ENCODE assay signal across 38 mouse cellular contexts in genomic region chr3:107688236-107688635, GRCm38 (mm10). TPM values are rescaled to one million over a fixed set of nuclear protein-coding genes. Genes with fewer than 3 reads are reported as not detected.
DNase-seq lines count a peak whose midpoint lies in the region; TF ChIP-seq lines count a peak whose summit lies in the region.
"Had no signal": no experiment of that assay in that cellular context is flagged by ENCODE, and none has a peak within 500 bp of the region (broad histone marks: within the 10 kb centered on the region; RNA-seq: fewer than 3 reads in every experiment).

No protein-coding gene starts in this region.

- no peak for DNase-seq in heart, adult 2 months
- no peak for DNase-seq in heart, adult 9 months (ENCODE audit: low spot score in 2 of 2)
- DNase-seq in left cerebral cortex, adult 2 months (ENCODE audit: extremely low spot score in 1 of 2, low spot score in 2 of 2) = no peak
- no peak for DNase-seq in left cerebral cortex, postnatal 10 days (ENCODE audit: extremely low spot score in 1 of 2, low spot score in 2 of 2)
- no peak for DNase-seq in cerebellum, adult 8-10 months
- no peak for DNase-seq in layer of hippocampus, adult 11-12 months (ENCODE audit: low spot score)
- DNase-seq: adrenal gland, postnatal 25 days; B cell, adult 2 months; cerebellum, adult 18-20 months; cerebellum, postnatal 25 days; gastrocnemius, postnatal 36 days; kidney, adult 18-20 months; kidney, postnatal 4 days; layer of hippocampus, adult 9-11 months; lung, adult 18-20 months; lung, postnatal 4 days; thymus, postnatal 4 days had no signal

- no peak for TF ChIP-seq CTCF in heart, adult 2 months (IDR thresholded peaks at IDR 0.05)
- TF ChIP-seq CTCF in left cerebral cortex, adult 2 months (IDR thresholded peaks at IDR 0.05) = no peak

- 12% methylated on average over 1 of the region's 1 CpGs for WGBS in heart, adult 2 months

- no peak for TF ChIP-seq POLR2A in heart, adult 2 months (IDR thresholded peaks at IDR 0.05; ENCODE audit: insufficient read depth, low read depth, low read length)

- peak overlapping the region; percentile 17 for H3K27ac ChIP-seq in heart, adult 2 months
- peak overlapping the region; percentile 26; the same call in 1 of the 2 replicates for H3K27ac ChIP-seq in left cerebral cortex, adult 2 months
- H3K27ac ChIP-seq in brown adipose tissue, adult 24 weeks (replicated peaks; ENCODE audit: low read depth, low read length) = peak overlapping the region; percentile 34; the same call in 1 of the 2 replicates
- H3K27ac ChIP-seq: embryonic facial prominence, embryonic 10.5 days; embryonic facial prominence, embryonic 15.5 days; hindbrain, embryonic 10.5 days; hindbrain, embryonic 15.5 days; limb, embryonic 13.5 days; liver, embryonic 12.5 days; midbrain, embryonic 12.5 days had no signal

- H3K36me3 ChIP-seq in heart, adult 2 months (ENCODE audit: control insufficient read depth, insufficient read depth, low read length) = peaks cover 47% of the 10 kb centered on the region
- H3K36me3 ChIP-seq: embryonic facial prominence, embryonic 10.5 days; embryonic facial prominence, embryonic 15.5 days; hindbrain, embryonic 10.5 days; limb, embryonic 13.5 days; midbrain, embryonic 12.5 days had no signal

- H3K9ac ChIP-seq in heart, adult 2 months (ENCODE audit: low read depth, low read length) = no peak overlapping the region
- H3K9ac ChIP-seq: embryonic facial prominence, embryonic 15.5 days; hindbrain, embryonic 15.5 days; limb, embryonic 13.5 days; liver, embryonic 12.5 days; midbrain, embryonic 12.5 days had no signal

- 0 out of 2 replicates have a peak, but pooled peaks cover 2% of the 10 kb centered on the region for H3K27me3 ChIP-seq in heart, adult 2 months (ENCODE audit: control insufficient read depth, insufficient read depth, low read length)
- H3K27me3 ChIP-seq: embryonic facial prominence, embryonic 15.5 days; hindbrain, embryonic 15.5 days; limb, embryonic 13.5 days; liver, embryonic 12.5 days; megakaryocyte, embryonic 14.5 days; midbrain, embryonic 12.5 days had no signal

- no peak for TF ChIP-seq EP300 in heart, adult 2 months (IDR thresholded peaks at IDR 0.05; ENCODE audit: insufficient read depth, low read depth, low read length)

- no peak overlapping the region for H3K4me3 ChIP-seq in heart, adult 2 months
- H3K4me3 ChIP-seq in left cerebral cortex, adult 2 months = no peak overlapping the region
- H3K4me3 ChIP-seq in brown adipose tissue, adult 24 weeks (ENCODE audit: insufficient read depth, low read depth, low read length) = no peak overlapping the region
- H3K4me3 ChIP-seq: embryonic facial prominence, embryonic 10.5 days; embryonic facial prominence, embryonic 15.5 days; hindbrain, embryonic 10.5 days; hindbrain, embryonic 15.5 days; limb, embryonic 13.5 days; liver, embryonic 12.5 days; megakaryocyte, embryonic 14.5 days; midbrain, embryonic 12.5 days had no signal

- H3K4me1 ChIP-seq in heart, adult 2 months (ENCODE audit: control insufficient read depth, insufficient read depth, low read length) = peaks cover 18% of the 10 kb centered on the region
- H3K4me1 ChIP-seq in brown adipose tissue, adult 24 weeks (ENCODE audit: control insufficient read depth, insufficient read depth, insufficient read length, low read length) = peaks cover 15% of the 10 kb centered on the region

- H3K79me2 ChIP-seq in heart, adult 2 months (replicated peaks; ENCODE audit: control insufficient read depth, insufficient read depth, low read length) = peaks cover 4% of the 10 kb centered on the region; the same call in 1 of the 2 replicates

- intact Hi-C loops in heart, adult 2 months (cut with DNase I) = no loop called here
- intact Hi-C loops in left cerebral cortex, adult 2 months (cut with DNase I) = no loop called here
- intact Hi-C loops in left cerebral cortex, postnatal 10 days (cut with DNase I) = no loop called here

RNA-seq across cellular contexts. Expression of gene Ahcyl1, which starts 8.1 kb away (rescaled TPM):
- total RNA-seq in heart, adult 2 months (2021) = 10 to 100 TPM; 76.5 to 82.3 TPM
- 50.9 and 94.6 TPM in 2 replicates for polyA plus RNA-seq in heart, adult 2 months (2012; rRNA removed)
- 100 to 1,000 TPM; 332 to 340 TPM for total RNA-seq in left cerebral cortex, adult 2 months (2021)
- total RNA-seq in left cerebral cortex, postnatal 10 days (2021) = 100 to 1,000 TPM; 246 to 267 TPM
- 510 and 528 TPM in 2 replicates for polyA plus RNA-seq in brown adipose tissue, adult 24 weeks (2012; ENCODE audit: insufficient read depth, insufficient read length, missing spikeins)

RNA-seq across cellular contexts. Expression of gene Strip1, which starts 56.7 kb away (rescaled TPM):
- total RNA-seq in heart, adult 2 months (2021) = 10 to 100 TPM; 19.9 to 21.2 TPM
- polyA plus RNA-seq in heart, adult 2 months (2012; rRNA removed) = 35.1 and 46.6 TPM in 2 replicates
- total RNA-seq in left cerebral cortex, adult 2 months (2021) = 10 to 100 TPM; 65.9 to 69.0 TPM
- total RNA-seq in left cerebral cortex, postnatal 10 days (2021) = 10 to 100 TPM; 79.0 to 85.0 TPM
- polyA plus RNA-seq in brown adipose tissue, adult 24 weeks (2012; ENCODE audit: insufficient read depth, insufficient read length, missing spikeins) = 21.9 and 27.7 TPM in 2 replicates

RNA-seq across cellular contexts. Expression of gene Gm10961, which starts 57.1 kb away (rescaled TPM):
- total RNA-seq in heart, adult 2 months (2021) = not detected
- polyA plus RNA-seq in heart, adult 2 months (2012; rRNA removed) = not detected in 2 replicates
- total RNA-seq in left cerebral cortex, adult 2 months (2021) = not detected
- total RNA-seq in left cerebral cortex, postnatal 10 days (2021) = not detected
- polyA plus RNA-seq in brown adipose tissue, adult 24 weeks (2012; ENCODE audit: insufficient read depth, insufficient read length, missing spikeins) = not detected in 2 replicates
- total RNA-seq: adrenal gland, postnatal 25 days; gastrocnemius, postnatal 36 days; heart, adult 8-10 months; heart, postnatal 10 days; left cerebral cortex, adult 18-20 months; left cerebral cortex, postnatal 36 days had no signal
- polyA plus RNA-seq: embryonic facial prominence, embryonic 10.5 days; embryonic facial prominence, embryonic 15.5 days; forebrain, embryonic 14.5 days; hindbrain, embryonic 10.5 days; hindbrain, embryonic 15.5 days; intestine, embryonic 14.5 days; kidney, postnatal 0 days; limb, embryonic 13.5 days; liver, embryonic 12.5 days; lung, postnatal 0 days; midbrain, embryonic 12.5 days; neural tube, embryonic 14.5 days; stomach, embryonic 14.5 days; testis, adult 2 months; thymus, postnatal 0 days had no signal
